Mouse (Mus musculus) embryonic facial prominence, embryonic 14.5 days (tissue): ENCODE results near the gene Phf13. TPM values are rescaled to one million over a fixed set of nuclear protein-coding genes. Genes with fewer than 3 reads are reported as not detected.

ENCODE experiments used
- ATAC-seq: fragments of 200-750 bp; cut with Nextera tagmentation; 2 replicates; pipeline ENCODE4 v1.8.0; 2017; ENCODE audit warnings: low read depth, moderate number of reproducible peaks, moderate TSS enrichment
- DNase-seq: peaks from one replicate; pipeline ENCODE4 v3.0.0-alpha.2; 2015; ENCODE audit warnings: low spot score
- H3K27ac ChIP-seq: fragments of 300-500 bp; sonication (generic); replicated peaks from 2 replicates; pipeline ENCODE4 v1.5.1; 2014; ENCODE audit warnings: low read depth, mild to moderate bottlenecking, low read length, moderate library complexity
- H3K27me3 ChIP-seq: fragments of 300-500 bp; sonication (generic); replicated peaks from 2 replicates; pipeline ENCODE4 v1.6.1; 2014; ENCODE audit warnings: low read length; ENCODE audit not compliant: control insufficient read depth, insufficient read depth
- H3K36me3 ChIP-seq: fragments of 300-500 bp; sonication (generic); 2 replicates; pipeline ENCODE4 v1.6.1; 2014; ENCODE audit warnings: low read length, mixed read lengths; ENCODE audit not compliant: control insufficient read depth, insufficient read depth
- H3K4me1 ChIP-seq: fragments of 300-500 bp; sonication (generic); 2 replicates; pipeline ENCODE4 v1.6.1; 2014; ENCODE audit warnings: antibody characterized with exemption, low read length; ENCODE audit not compliant: control insufficient read depth, insufficient read depth
- H3K4me2 ChIP-seq: fragments of 300-500 bp; sonication (generic); 2 replicates; pipeline ENCODE4 v1.6.1; 2014; ENCODE audit warnings: low read depth, mild to moderate bottlenecking, low read length, moderate library complexity, mixed read lengths
- H3K4me3 ChIP-seq: fragments of 300-500 bp; sonication (generic); 2 replicates; pipeline ENCODE4 v1.5.1; 2014; ENCODE audit warnings: low read depth, mild to moderate bottlenecking, low read length
- H3K9ac ChIP-seq: fragments of 300-500 bp; sonication (generic); 2 replicates; pipeline ENCODE4 v1.6.1; 2014; ENCODE audit warnings: low read depth, mild to moderate bottlenecking, low read length, moderate library complexity, mixed read lengths
- H3K9me3 ChIP-seq: fragments of 300-500 bp; sonication (generic); 2 replicates; pipeline ENCODE4 v1.6.1; 2016; ENCODE audit warnings: low read length; ENCODE audit not compliant: control insufficient read depth
- WGBS: fragments of 180-500 bp; shearing (Covaris S2); extraction: QIAGEN DNeasy Blood & Tissue Kit; methylation state at CpG from one replicate; pipeline ENCODE4 v1.1.7; 2014; 5-methylcytosine and 5-hydroxymethylcytosine counted together
- polyA plus RNA-seq: library from polyadenylated mRNA; unstranded; fragments of >200 nt; fragmentation: Nextera tagmentation; extraction: Ambion mirVana; gene quantifications from 2 replicates; pipeline ENCODE4 v1.2.1, GENCODE M21; 2014

Gene Phf13
- polyA plus RNA-seq, 1 experiment from 2014 or later, result 32.6 TPM

GRCm38 (mm10) chr4:151981363-151981762, 14.7 kb downstream of the Phf13 start:
- WGBS, result 13% methylated on average over 5 of the region's 5 CpGs
- H3K27ac ChIP-seq, result no peak overlapping the region
- no peak overlapping the region for H3K4me3 ChIP-seq
- DNase-seq (peak; percentile 81), ATAC-seq (peak; percentile 79)
- H3K4me2 ChIP-seq, result no peak overlapping the region
- no peaks in the 10 kb centered on the region; the same call in 1 of the 2 replicates for H3K4me1 ChIP-seq
- H3K36me3 ChIP-seq, result peaks cover 58% of the 10 kb centered on the region
- no peaks in the 10 kb centered on the region for H3K9me3 ChIP-seq
- H3K27me3 ChIP-seq, result no peaks in the 10 kb centered on the region
- no peak overlapping the region for H3K9ac ChIP-seq

- ATAC-seq (no peak), DNase-seq (no peak)
- H3K9ac ChIP-seq, result no peak overlapping the region
- no peak overlapping the region for H3K4me3 ChIP-seq
- H3K9me3 ChIP-seq, result no peaks in the 10 kb centered on the region
- peaks cover 59% of the 10 kb centered on the region for H3K36me3 ChIP-seq
- H3K4me1 ChIP-seq, result no peaks in the 10 kb centered on the region
- no peaks in the 10 kb centered on the region for H3K27me3 ChIP-seq
- H3K27ac ChIP-seq, result no peak overlapping the region
- H3K4me2 ChIP-seq, result no peak overlapping the region
- 67% methylated on average over 8 of the region's 8 CpGs for WGBS
Observed at GRCm38 (mm10) chr4:151980699-151981098, 15.4 kb downstream of the Phf13 start.

- peak; percentile 75 for DNase-seq
- 41% methylated on average over 8 of the region's 10 CpGs for WGBS
- H3K27ac ChIP-seq, result no peak overlapping the region
Observed at GRCm38 (mm10) chr4:151977748-151978147, 18.3 kb downstream of the Phf13 start.

GRCm38 (mm10) chr4:151975441-151975840, 20.6 kb downstream of the Phf13 start:
- Histone ChIP-seq H3K4me3 (no peak overlapping the region), H3K36me3 (peaks cover 57% of the 10 kb centered on the region), H3K27ac (no peak overlapping the region), H3K27me3 (no peaks in the 10 kb centered on the region), H3K4me1 (no peaks in the 10 kb centered on the region), H3K9ac (no peak overlapping the region), H3K9me3 (0 out of 2 replicates have a peak, but pooled peaks cover 3% of the 10 kb centered on the region), H3K4me2 (no peak overlapping the region)
- ATAC-seq (no peak), DNase-seq (no peak)
- whole genome bisulfite sequencing, result 91% methylated on average over 3 of the region's 3 CpGs

More at GRCm38 (mm10) chr4:151977748-151978147, 18.3 kb downstream of the Phf13 start:
- Histone ChIP-seq H3K4me3 (no peak overlapping the region), H3K4me1 (no peaks in the 10 kb centered on the region), H3K36me3 (peaks cover 61% of the 10 kb centered on the region), H3K27me3 (no peaks in the 10 kb centered on the region), H3K4me2 (no peak overlapping the region), H3K9me3 (0 out of 2 replicates have a peak, but pooled peaks cover 3% of the 10 kb centered on the region), H3K9ac (no peak overlapping the region)
- no peak for ATAC-seq

- H3K36me3 ChIP-seq, result peaks cover 58% of the 10 kb centered on the region
- peak; percentile 12 for DNase-seq
- H3K4me1 ChIP-seq, result no peaks in the 10 kb centered on the region
- no peak overlapping the region for H3K4me2 ChIP-seq
- H3K27ac ChIP-seq, result no peak overlapping the region
- H3K4me3 ChIP-seq, result no peak overlapping the region
- no peak overlapping the region for H3K9ac ChIP-seq
- ATAC-seq, result no peak
- 0 out of 2 replicates have a peak, but pooled peaks cover 3% of the 10 kb centered on the region for H3K9me3 ChIP-seq
- WGBS, result 62% methylated on average over 10 of the region's 10 CpGs
- H3K27me3 ChIP-seq, result no peaks in the 10 kb centered on the region
Observed at GRCm38 (mm10) chr4:151972221-151972967, 23.7 kb downstream of the Phf13 start.

GRCm38 (mm10) chr4:151968204-151968921, 27.7 kb downstream of the Phf13 start:
- H3K36me3 ChIP-seq, result peaks cover 64% of the 10 kb centered on the region
- WGBS, result 92% methylated on average over 26 of the region's 26 CpGs
- H3K9me3 ChIP-seq, result no peaks in the 10 kb centered on the region

GRCm38 (mm10) chr4:151962817-151963216, 33.2 kb downstream of the Phf13 start:
- Histone ChIP-seq H3K27me3 (no peaks in the 10 kb centered on the region), H3K27ac (no peak overlapping the region), H3K36me3 (peaks cover 72% of the 10 kb centered on the region), H3K4me3 (no peak overlapping the region), H3K9me3 (no peaks in the 10 kb centered on the region), H3K9ac (no peak overlapping the region), H3K4me2 (no peak overlapping the region), H3K4me1 (no peaks in the 10 kb centered on the region)
- ATAC-seq, result no peak
- 83% methylated on average over 3 of the region's 3 CpGs for WGBS
- no peak for DNase-seq

More at GRCm38 (mm10) chr4:151968204-151968921, 27.7 kb downstream of the Phf13 start:
- Histone ChIP-seq H3K4me1 (no peaks in the 10 kb centered on the region), H3K27ac (no peak overlapping the region), H3K9ac (no peak overlapping the region), H3K27me3 (no peaks in the 10 kb centered on the region), H3K4me2 (no peak overlapping the region), H3K4me3 (no peak overlapping the region)
- ATAC-seq (no peak), DNase-seq (no peak)

GRCm38 (mm10) chr4:151960513-151960854, 35.6 kb downstream of the Phf13 start:
- Histone ChIP-seq H3K4me1 (no peaks in the 10 kb centered on the region), H3K27me3 (no peaks in the 10 kb centered on the region), H3K4me3 (no peak overlapping the region), H3K9me3 (no peaks in the 10 kb centered on the region), H3K36me3 (peaks cover 80% of the 10 kb centered on the region), H3K27ac (no peak overlapping the region), H3K4me2 (no peak overlapping the region), H3K9ac (no peak overlapping the region)
- 76% methylated on average over 3 of the region's 3 CpGs for WGBS
- peak; percentile 19 for DNase-seq
- peak; percentile 41; the same call in 1 of the 2 replicates for ATAC-seq
